Comparison of ENCODE assay signal across 25 mouse cellular contexts in the genomic region with DNA sequence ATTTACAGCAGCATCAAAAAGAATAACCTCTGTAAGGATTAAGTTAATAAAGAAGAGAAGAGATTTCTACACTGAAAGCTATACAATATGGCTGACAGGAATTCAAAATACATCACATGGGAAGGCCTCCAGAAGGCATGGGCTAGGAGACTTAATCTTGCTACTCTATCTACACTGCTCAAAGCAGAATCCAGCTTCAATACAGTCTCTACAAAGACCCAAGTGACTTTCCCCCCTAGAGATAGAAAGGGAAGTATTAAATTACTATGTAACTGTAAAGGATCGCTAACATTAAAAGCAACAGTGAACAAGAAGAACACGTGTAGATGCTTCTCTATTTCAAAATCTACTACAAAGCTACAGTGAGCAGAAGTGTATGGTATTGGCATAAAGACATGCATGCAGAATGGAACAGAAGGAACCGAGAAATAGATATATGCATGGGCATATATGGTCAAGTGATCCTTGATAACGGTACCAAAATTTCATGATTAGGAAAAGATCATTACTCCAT.
"Had no signal": no experiment of that assay in that cellular context is flagged by ENCODE, and none has a peak within 500 bp of the region (broad histone marks: within the 10 kb centered on the region; RNA-seq: fewer than 3 reads in every experiment).

No protein-coding gene starts in this region.

- H3K9me3 ChIP-seq: embryonic facial prominence, embryonic 10.5 days; embryonic facial prominence, embryonic 12.5 days; embryonic facial prominence, embryonic 13.5 days; embryonic facial prominence, embryonic 15.5 days; forebrain, embryonic 10.5 days; forebrain, embryonic 12.5 days; forebrain, embryonic 13.5 days; forebrain, embryonic 15.5 days; heart, embryonic 10.5 days had no signal

- DNase-seq: cerebellum, adult 9-11 months; cerebellum, postnatal 10 days; cerebellum, postnatal 14 days; cerebellum, postnatal 25 days; cerebellum, postnatal 36 days; embryo, embryonic 11 days; forebrain, postnatal 0 days; gastrocnemius, adult 2 months; gastrocnemius, postnatal 10 days; gastrocnemius, postnatal 14 days; gastrocnemius, postnatal 25 days; gastrocnemius, postnatal 36 days; heart, adult 11 months; heart, adult 18-20 months; heart, adult 2 months had no signal

- H3K9ac ChIP-seq: embryonic facial prominence, embryonic 12.5 days; embryonic facial prominence, embryonic 13.5 days; embryonic facial prominence, embryonic 15.5 days; forebrain, embryonic 12.5 days; forebrain, embryonic 13.5 days; forebrain, embryonic 15.5 days; forebrain, postnatal 0 days had no signal

- H3K27ac ChIP-seq: embryonic facial prominence, embryonic 10.5 days; embryonic facial prominence, embryonic 12.5 days; embryonic facial prominence, embryonic 13.5 days; embryonic facial prominence, embryonic 15.5 days; forebrain, embryonic 10.5 days; forebrain, embryonic 12.5 days; forebrain, embryonic 13.5 days; forebrain, embryonic 15.5 days; gastrocnemius, adult 2 months; heart, adult 2 months; heart, embryonic 10.5 days had no signal

- H3K4me1 ChIP-seq: embryonic facial prominence, embryonic 12.5 days; embryonic facial prominence, embryonic 13.5 days; embryonic facial prominence, embryonic 15.5 days; forebrain, embryonic 10.5 days; forebrain, embryonic 12.5 days; forebrain, embryonic 13.5 days; forebrain, embryonic 15.5 days had no signal

- H3K4me3 ChIP-seq: embryonic facial prominence, embryonic 10.5 days; embryonic facial prominence, embryonic 12.5 days; embryonic facial prominence, embryonic 13.5 days; embryonic facial prominence, embryonic 15.5 days; erythroblast, embryonic 14.5 days; forebrain, embryonic 10.5 days; forebrain, embryonic 12.5 days; forebrain, embryonic 13.5 days; forebrain, embryonic 15.5 days; gastrocnemius, adult 2 months; heart, adult 2 months; heart, embryonic 10.5 days had no signal

- H3K36me3 ChIP-seq: embryonic facial prominence, embryonic 10.5 days; embryonic facial prominence, embryonic 12.5 days; embryonic facial prominence, embryonic 13.5 days; embryonic facial prominence, embryonic 15.5 days; forebrain, embryonic 10.5 days; forebrain, embryonic 12.5 days; forebrain, embryonic 15.5 days; heart, embryonic 10.5 days had no signal

- H3K27me3 ChIP-seq: embryonic facial prominence, embryonic 12.5 days; forebrain, embryonic 12.5 days; forebrain, embryonic 13.5 days; forebrain, embryonic 15.5 days had no signal
